Mouse (Mus musculus): ENCODE measurements around the gene Nsf.

Nsf gene

GRCm38 (mm10) chr11:103953032-103953895 lies 592 bp downstream of the Nsf start:
- TF ChIP-seq GATA4 (IDR thresholded peaks at IDR 0.05; ENCODE audit: insufficient replicate concordance, low read length): no peak

DNA sequence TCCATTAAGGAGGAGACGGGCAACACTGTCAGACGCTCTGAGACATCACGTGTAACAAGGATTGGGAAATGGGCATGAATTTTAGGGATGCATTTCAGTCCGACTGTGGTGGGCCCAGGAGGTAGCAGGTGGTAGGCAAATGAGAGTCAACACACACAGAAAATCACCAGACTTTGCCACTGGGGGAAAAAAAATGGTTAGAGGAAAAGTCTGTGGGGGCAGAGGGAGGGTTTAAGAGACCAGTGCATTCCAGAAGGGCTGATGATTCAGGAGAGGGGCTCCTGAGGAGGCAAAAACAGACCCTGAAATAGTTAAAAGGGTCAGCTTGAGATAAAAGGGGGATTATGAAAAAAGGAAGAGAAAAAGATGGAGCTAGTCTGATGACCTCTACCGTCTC lies 1.2 kb downstream of the Nsf start:
- no peak for TF ChIP-seq GATA4 (IDR thresholded peaks at IDR 0.05; ENCODE audit: insufficient replicate concordance, low read length)

DNA sequence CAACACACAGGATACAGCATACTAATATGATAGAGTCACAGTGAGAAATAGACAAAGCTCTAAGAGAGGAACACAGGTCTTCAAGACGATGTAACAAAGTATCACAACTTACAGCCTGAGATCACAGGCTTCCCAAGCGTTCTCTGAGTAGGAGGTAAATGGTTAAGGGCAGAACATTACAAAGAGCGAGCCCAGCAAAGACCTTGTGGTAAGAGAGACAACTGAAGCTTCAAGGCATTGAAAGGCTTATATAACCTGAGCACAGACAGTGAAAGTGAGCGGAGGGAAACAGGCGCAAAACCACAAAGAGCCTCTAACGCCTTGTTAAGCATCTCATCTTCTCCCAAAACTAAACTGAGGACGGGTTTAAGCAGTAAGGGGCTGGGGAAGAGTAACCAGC lies 2.8 kb downstream of the Nsf start:
- no peak for TF ChIP-seq GATA4 (IDR thresholded peaks at IDR 0.05; ENCODE audit: insufficient replicate concordance, low read length)

GRCm38 (mm10) chr11:103948952-103949351 lies 4.9 kb downstream of the Nsf start:
- TF ChIP-seq GATA4 (IDR thresholded peaks at IDR 0.05; ENCODE audit: insufficient replicate concordance, low read length): no peak

DNA sequence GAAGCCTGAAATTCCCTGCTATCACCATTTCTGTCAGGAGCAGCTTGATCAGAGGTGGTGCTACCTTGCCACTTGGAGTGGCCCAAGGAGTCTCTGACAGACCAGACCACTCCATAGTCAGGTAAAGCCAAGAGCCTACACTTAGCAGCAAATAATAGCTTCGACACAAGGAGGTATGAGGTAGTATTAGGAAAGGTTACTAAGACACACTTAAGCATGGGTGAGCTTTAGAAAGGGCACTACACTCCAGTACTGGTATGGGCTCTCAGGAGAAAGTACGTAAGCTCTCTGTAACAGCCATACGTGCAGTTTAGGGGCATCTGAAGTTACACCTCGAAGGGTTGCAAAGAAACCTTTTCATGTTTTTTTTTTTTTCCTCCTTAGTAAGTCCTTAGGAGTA lies 11.1 kb downstream of the Nsf start:
- TF ChIP-seq GATA4 (IDR thresholded peaks at IDR 0.05; ENCODE audit: insufficient replicate concordance, low read length): no peak

GRCm38 (mm10) chr11:103941351-103941750 lies 12.5 kb downstream of the Nsf start:
- no peak for TF ChIP-seq GATA4 (IDR thresholded peaks at IDR 0.05; ENCODE audit: insufficient replicate concordance, low read length)

- TF ChIP-seq GATA4 (IDR thresholded peaks at IDR 0.05; ENCODE audit: insufficient replicate concordance, low read length): no peak
Observed at GRCm38 (mm10) chr11:103940887-103941286, 13.0 kb downstream of the Nsf start.

GRCm38 (mm10) chr11:103937976-103938728 lies 15.7 kb downstream of the Nsf start:
- no peak for TF ChIP-seq GATA4 (IDR thresholded peaks at IDR 0.05; ENCODE audit: insufficient replicate concordance, low read length)

GRCm38 (mm10) chr11:103937451-103937850 lies 16.4 kb downstream of the Nsf start:
- no peak for TF ChIP-seq GATA4 (IDR thresholded peaks at IDR 0.05; ENCODE audit: insufficient replicate concordance, low read length)

DNA sequence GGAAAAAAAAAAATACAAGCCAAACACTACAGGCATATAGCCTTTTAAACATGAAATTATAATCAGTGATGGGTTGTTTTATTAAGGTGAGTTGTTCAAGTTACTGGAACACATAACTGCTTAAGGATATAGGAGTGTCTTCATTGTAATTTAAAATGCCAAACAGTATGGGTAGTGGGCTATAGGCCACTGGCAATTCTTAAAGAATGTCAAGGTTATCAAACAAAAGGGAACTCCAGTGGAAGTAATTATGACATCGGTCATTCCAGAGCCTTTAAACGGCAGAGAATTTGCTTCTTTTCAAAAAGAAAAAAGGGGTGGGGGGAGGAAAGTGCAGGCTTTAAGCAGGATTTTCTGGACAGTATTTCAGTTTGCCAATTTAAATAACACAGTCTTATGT lies 18.1 kb downstream of the Nsf start:
- no peak for TF ChIP-seq GATA4 (IDR thresholded peaks at IDR 0.05; ENCODE audit: insufficient replicate concordance, low read length)

GRCm38 (mm10) chr11:103933886-103934285 lies 20.0 kb downstream of the Nsf start:
- no peak for TF ChIP-seq GATA4 (IDR thresholded peaks at IDR 0.05; ENCODE audit: insufficient replicate concordance, low read length)

GRCm38 (mm10) chr11:103923957-103924356 lies 29.9 kb downstream of the Nsf start:
- no peak for TF ChIP-seq GATA4 (IDR thresholded peaks at IDR 0.05; ENCODE audit: insufficient replicate concordance, low read length)

- TF ChIP-seq GATA4 (IDR thresholded peaks at IDR 0.05; ENCODE audit: insufficient replicate concordance, low read length): no peak
Observed at GRCm38 (mm10) chr11:103923272-103923671, 30.6 kb downstream of the Nsf start.

GRCm38 (mm10) chr11:103922812-103923211 lies 31.0 kb downstream of the Nsf start:
- no peak for TF ChIP-seq GATA4 (IDR thresholded peaks at IDR 0.05; ENCODE audit: insufficient replicate concordance, low read length)

GRCm38 (mm10) chr11:103920665-103921064 lies 33.2 kb downstream of the Nsf start:
- TF ChIP-seq GATA4 (IDR thresholded peaks at IDR 0.05; ENCODE audit: insufficient replicate concordance, low read length): no peak

DNA sequence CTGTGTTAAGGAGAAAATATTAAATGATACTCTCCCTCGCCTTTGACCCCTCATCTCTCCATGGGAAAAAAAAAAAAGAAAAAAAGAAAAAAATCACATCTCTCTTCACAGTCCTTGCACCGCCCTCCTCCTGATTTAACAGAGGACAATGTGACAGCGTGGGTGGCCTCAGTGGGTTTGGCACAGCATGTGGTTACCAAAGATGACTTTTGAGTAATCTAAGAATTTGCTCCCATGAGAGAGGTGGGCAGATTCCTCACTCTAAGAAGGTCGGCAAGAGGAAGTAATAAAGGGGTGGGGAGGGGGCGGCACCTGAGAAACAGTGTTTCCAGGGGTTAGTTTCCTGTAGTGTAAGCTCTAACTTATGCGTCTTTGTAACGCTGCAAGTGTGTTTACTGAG lies 37.0 kb downstream of the Nsf start:
- no peak for TF ChIP-seq GATA4 (IDR thresholded peaks at IDR 0.05; ENCODE audit: insufficient replicate concordance, low read length)
